Mouse (Mus musculus) lung, postnatal 0 days (tissue): ENCODE data around the gene Shb. TPM values are rescaled to one million over a fixed set of nuclear protein-coding genes. Genes with fewer than 3 reads are reported as not detected.
A peak's percentile ranks its signal among the peaks of the same experiment; 100 is the strongest.

Experiments
- ATAC-seq: fragments of 200-750 bp; cut with Nextera tagmentation; 2 replicates; pipeline ENCODE4 v1.8.0; 2017; ENCODE audit warnings: moderate library complexity
- DNase-seq: peaks from one replicate; pipeline ENCODE4 v3.0.0-alpha.2; 2016; ENCODE audit warnings: low spot score
- H3K27ac ChIP-seq: fragments of 300-500 bp; sonication (generic); 2 replicates; pipeline ENCODE4 v1.5.1; 2014; ENCODE audit warnings: antibody characterized with exemption, mild to moderate bottlenecking, low read length, mixed read lengths
- H3K27me3 ChIP-seq: fragments of 300-500 bp; sonication (generic); replicated peaks from 2 replicates; pipeline ENCODE4 v1.6.1; 2014; ENCODE audit warnings: low read length, mixed read lengths; ENCODE audit not compliant: insufficient read depth
- H3K36me3 ChIP-seq: fragments of 300-500 bp; sonication (generic); 2 replicates; pipeline ENCODE4 v1.6.1; 2014; ENCODE audit warnings: low read length, mixed read lengths; ENCODE audit not compliant: insufficient read depth
- H3K4me1 ChIP-seq: fragments of 300-500 bp; sonication (generic); 2 replicates; pipeline ENCODE4 v1.6.1; 2014; ENCODE audit warnings: antibody characterized with exemption, low read depth, low read length, mixed read lengths; ENCODE audit not compliant: insufficient read depth
- H3K4me2 ChIP-seq: fragments of 300-500 bp; sonication (generic); replicated peaks from 2 replicates; pipeline ENCODE4 v1.6.1; 2014; ENCODE audit warnings: low read depth, mild to moderate bottlenecking, low read length, moderate library complexity, mixed read lengths
- H3K4me3 ChIP-seq: fragments of 300-500 bp; sonication (generic); 2 replicates; pipeline ENCODE4 v1.5.1; 2014; ENCODE audit warnings: low read depth, low read length
- H3K9ac ChIP-seq: fragments of 300-500 bp; sonication (generic); replicated peaks from 2 replicates; pipeline ENCODE4 v1.6.1; 2014; ENCODE audit warnings: low read depth, mild to moderate bottlenecking
- H3K9me3 ChIP-seq: fragments of 300-500 bp; sonication (generic); 2 replicates; pipeline ENCODE4 v1.6.1; 2016; ENCODE audit warnings: low read length, mixed read lengths
- CTCF ChIP-seq: IDR thresholded peaks from 2 replicates; pipeline ENCODE4 v1.5.1; 2016; ENCODE audit warnings: antibody characterized with exemption, mild to moderate bottlenecking
- EP300 ChIP-seq: IDR thresholded peaks from 2 replicates; pipeline ENCODE4 v1.6.1; 2016; ENCODE audit warnings: antibody characterized with exemption, mild to moderate bottlenecking, control low read depth
- WGBS: fragments of 180-500 bp; shearing (Covaris S2); extraction: QIAGEN DNeasy Blood & Tissue Kit; methylation state at CpG from one replicate; pipeline ENCODE4 v1.1.7; 2014; 5-methylcytosine and 5-hydroxymethylcytosine counted together
- polyA plus RNA-seq: library from polyadenylated mRNA; unstranded; fragments of >200 nt; fragmentation: Nextera tagmentation; extraction: Ambion mirVana; gene quantifications from 2 replicates; pipeline ENCODE4 v1.2.1, GENCODE M21; 2015

The Shb gene
- polyA plus RNA-seq, 1 experiment from 2014 or later = 7.1 TPM

DNA sequence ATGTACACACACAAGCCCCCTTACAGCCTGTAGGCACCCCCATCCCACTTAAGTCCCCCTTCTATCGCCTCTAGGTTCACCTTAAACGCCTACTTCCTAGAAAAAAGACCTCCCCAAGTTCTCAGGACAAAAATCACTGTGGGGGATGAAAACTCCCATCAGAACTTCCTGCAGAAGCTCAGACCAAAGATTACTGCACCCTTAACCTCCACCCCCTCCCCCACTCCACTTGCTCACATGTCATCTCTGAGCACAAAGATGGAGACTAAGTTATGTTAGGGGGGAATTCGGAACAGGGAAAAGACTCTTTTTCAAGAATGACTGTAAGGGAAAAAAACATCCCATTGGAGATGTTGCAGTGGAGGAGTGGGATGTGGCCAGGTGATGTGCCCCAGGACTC, 6.7 kb downstream of the Shb start:
- H3K27me3 ChIP-seq = no peaks in the 10 kb centered on the region
- H3K27ac ChIP-seq = no peak overlapping the region
- no peaks in the 10 kb centered on the region for H3K36me3 ChIP-seq
- ATAC-seq (no peak), DNase-seq (no peak)
- peaks cover 28% of the 10 kb centered on the region for H3K4me1 ChIP-seq
- no peak overlapping the region for H3K4me2 ChIP-seq
- TF ChIP-seq EP300 (no peak), CTCF (no peak)
- no peak overlapping the region for H3K4me3 ChIP-seq
- WGBS = 86% methylated on average over 3 of the region's 3 CpGs
- no peak overlapping the region for H3K9ac ChIP-seq
- H3K9me3 ChIP-seq = no peaks in the 10 kb centered on the region

DNA sequence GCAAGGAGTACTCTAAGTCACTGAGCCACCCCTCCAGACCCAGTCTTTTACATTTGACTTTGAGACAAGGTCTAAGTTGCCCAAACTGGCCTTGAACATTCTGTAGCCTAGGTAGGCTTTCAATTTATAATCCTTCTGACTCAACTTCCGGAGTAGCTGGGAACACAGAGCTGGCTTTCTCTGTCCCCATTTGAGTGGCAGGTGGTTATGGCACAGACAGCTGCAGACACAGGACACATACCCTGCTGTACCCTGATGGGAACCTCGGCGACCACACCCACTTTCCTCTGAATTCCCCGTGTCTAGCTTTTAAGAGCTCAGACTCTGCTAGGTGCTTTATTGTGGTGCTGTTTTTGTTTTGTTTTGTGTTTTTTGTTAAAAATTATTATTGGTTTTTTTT, 7.7 kb downstream of the Shb start:
- no peaks in the 10 kb centered on the region for H3K36me3 ChIP-seq
- no peak for DNase-seq
- TF ChIP-seq CTCF = no peak
- TF ChIP-seq EP300 = no peak
- H3K27me3 ChIP-seq = no peaks in the 10 kb centered on the region
- no peak overlapping the region for H3K27ac ChIP-seq
- H3K9me3 ChIP-seq = no peaks in the 10 kb centered on the region
- WGBS = 89% methylated on average over 4 of the region's 4 CpGs
- H3K4me1 ChIP-seq = peaks cover 35% of the 10 kb centered on the region
- no peak overlapping the region for H3K4me2 ChIP-seq
- ATAC-seq = no peak
- no peak overlapping the region for H3K4me3 ChIP-seq
- no peak overlapping the region for H3K9ac ChIP-seq

DNA sequence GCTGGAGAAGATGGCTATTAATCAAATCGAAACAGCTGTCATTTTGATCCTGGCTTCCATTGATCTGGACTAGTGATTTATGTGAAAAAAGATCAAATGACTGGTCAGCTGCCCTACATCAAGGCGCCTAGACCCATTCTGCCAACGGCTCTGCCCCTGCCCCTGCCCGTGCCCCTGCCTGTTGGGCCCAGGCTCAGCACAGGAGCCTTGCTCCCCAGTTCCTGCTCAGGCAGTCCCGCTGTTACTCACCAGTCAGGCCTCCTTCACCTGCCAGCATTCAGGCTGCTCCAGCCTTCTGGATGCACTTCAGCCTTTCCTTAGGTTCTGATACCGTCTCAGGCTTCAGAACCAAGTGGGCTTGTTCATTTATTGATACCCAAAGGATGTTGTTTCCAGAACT, 8.9 kb downstream of the Shb start:
- Histone ChIP-seq H3K9ac (no peak overlapping the region), H3K4me3 (no peak overlapping the region), H3K4me2 (no peak overlapping the region), H3K4me1 (peaks cover 35% of the 10 kb centered on the region), H3K27ac (no peak overlapping the region), H3K27me3 (no peaks in the 10 kb centered on the region), H3K36me3 (no peaks in the 10 kb centered on the region), H3K9me3 (no peaks in the 10 kb centered on the region)
- TF ChIP-seq CTCF (no peak), EP300 (no peak)
- no peak for ATAC-seq
- no peak for DNase-seq
- WGBS = 85% methylated on average over 6 of the region's 6 CpGs

DNA sequence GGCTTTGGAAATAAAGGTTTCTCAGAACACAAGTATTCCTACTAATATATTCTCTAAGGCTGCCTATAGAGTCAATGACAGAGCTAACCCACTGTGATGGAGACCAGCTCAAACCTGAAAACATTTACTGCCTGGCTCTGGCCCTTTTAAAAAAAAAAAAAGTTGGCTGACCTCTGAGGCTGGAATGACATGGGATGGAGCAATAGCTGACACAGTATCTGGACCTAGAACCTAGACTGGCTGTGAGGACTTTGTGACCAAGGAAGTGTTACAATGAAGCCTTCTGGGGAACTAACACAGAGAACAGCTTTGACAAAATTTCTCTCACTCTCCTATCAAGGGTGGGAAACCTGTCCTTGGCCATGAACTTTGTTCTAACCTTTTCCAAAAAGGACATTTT, 9.3 kb downstream of the Shb start:
- Histone ChIP-seq H3K27me3 (no peaks in the 10 kb centered on the region), H3K4me3 (no peak overlapping the region), H3K4me2 (peak overlapping the region; percentile 1; the same call in 1 of the 2 replicates), H3K4me1 (peaks cover 35% of the 10 kb centered on the region), H3K9ac (no peak overlapping the region), H3K27ac (0 out of 2 replicates have a peak overlapping the region, but pooled peaks have one; percentile 14), H3K36me3 (no peaks in the 10 kb centered on the region), H3K9me3 (no peaks in the 10 kb centered on the region)
- TF ChIP-seq EP300 (no peak), CTCF (no peak)
- ATAC-seq (peak; percentile 32), DNase-seq (peak; percentile 37)

DNA sequence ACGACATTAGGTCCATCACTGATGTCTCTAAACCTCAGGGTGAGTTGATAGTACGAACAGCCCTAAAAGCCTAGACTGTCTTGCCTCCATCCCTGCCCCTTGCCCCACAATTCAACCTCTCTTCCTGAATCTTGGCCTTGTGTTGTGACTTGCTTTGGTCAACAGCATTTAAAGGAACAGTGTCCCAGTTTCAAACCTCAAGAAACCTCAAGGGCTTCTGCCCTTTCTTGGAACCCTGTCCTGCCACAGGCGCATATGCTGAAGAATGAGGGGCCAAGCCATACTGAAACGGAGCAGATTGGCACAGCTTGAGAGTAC, 9.7 kb downstream of the Shb start:
- H3K36me3 ChIP-seq = no peaks in the 10 kb centered on the region
- peaks cover 40% of the 10 kb centered on the region for H3K4me1 ChIP-seq
- no peak overlapping the region for H3K4me3 ChIP-seq
- no peak overlapping the region for H3K9ac ChIP-seq
- H3K4me2 ChIP-seq = peak overlapping the region; percentile 1; the same call in 1 of the 2 replicates
- no peak for ATAC-seq
- no peaks in the 10 kb centered on the region for H3K9me3 ChIP-seq
- H3K27me3 ChIP-seq = no peaks in the 10 kb centered on the region
- 0 out of 2 replicates have a peak overlapping the region, but pooled peaks have one; percentile 14 for H3K27ac ChIP-seq
- TF ChIP-seq EP300 (no peak), CTCF (no peak)
- DNase-seq = peak; percentile 24
- WGBS = 83% methylated on average over 4 of the region's 4 CpGs

DNA sequence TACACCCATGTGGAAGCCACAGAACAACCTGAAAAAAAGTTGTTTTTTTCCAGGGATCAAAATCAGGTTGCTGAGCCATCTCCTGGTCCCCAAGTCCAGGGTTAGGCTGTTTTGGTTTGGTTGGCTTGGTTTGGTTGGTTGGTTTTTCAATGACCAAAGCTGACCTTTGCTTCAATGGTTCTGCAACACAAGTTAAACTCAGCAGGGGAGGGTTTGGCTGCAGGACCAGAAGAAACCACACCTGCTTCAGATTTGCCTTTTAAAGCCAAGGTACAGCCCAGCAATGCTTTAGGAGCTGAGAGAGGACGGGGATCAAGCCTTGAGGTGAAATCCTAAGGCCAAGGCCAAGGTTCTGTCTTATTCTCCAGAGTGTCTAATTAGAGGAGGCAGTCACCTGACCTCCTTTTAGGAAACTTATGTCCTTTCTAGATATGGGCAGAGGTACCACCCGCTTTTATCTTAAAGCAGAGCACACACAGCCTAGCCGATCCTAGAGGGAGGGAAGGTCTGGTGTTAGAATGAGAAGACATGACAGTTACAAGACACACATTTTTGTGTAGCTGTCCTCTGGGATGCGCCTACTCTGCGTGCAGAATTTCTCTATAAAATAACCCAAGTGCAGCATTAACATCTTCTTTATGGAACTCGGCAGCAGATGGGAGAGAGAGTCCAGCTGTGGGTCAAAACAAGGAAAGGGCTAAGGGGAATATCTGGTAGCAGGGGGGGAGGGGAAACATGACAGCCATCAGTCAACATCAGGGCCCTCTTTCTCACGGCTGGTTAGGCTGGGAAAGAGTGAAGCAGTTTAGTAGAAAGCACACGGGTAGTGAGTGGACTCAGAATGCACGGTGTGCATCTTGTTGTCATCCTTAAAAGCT, 10.3 kb downstream of the Shb start:
- Histone ChIP-seq H3K4me2 (no peak overlapping the region; the same call in 1 of the 2 replicates), H3K36me3 (no peaks in the 10 kb centered on the region), H3K4me3 (no peak overlapping the region), H3K4me1 (peaks cover 43% of the 10 kb centered on the region), H3K9ac (no peak overlapping the region), H3K9me3 (no peaks in the 10 kb centered on the region), H3K27ac (peak overlapping the region; percentile 71; the same call in 1 of the 2 replicates), H3K27me3 (no peaks in the 10 kb centered on the region)
- DNase-seq = peak; percentile 8
- no peak for ATAC-seq
- no peak for TF ChIP-seq CTCF
- TF ChIP-seq EP300 = no peak
- WGBS = 55% methylated on average over 9 of the region's 9 CpGs
